Mouse (Mus musculus) ES-E14 (cell line): ENCODE measurements around the gene Fbxl17. TPM values are rescaled to one million over a fixed set of nuclear protein-coding genes. Genes with fewer than 3 reads are reported as not detected.

ENCODE experiments used
- DNase-seq: peaks from one replicate; pipeline ENCODE4 v3.0.0-alpha.2; 2013; ENCODE audit warnings: low read depth, low spot score
- H3K27ac ChIP-seq: 2 replicates; pipeline ENCODE4 v1.5.1; 2012; ENCODE audit warnings: low read depth, mild to moderate bottlenecking, low read length, moderate library complexity, mixed read lengths; ENCODE audit not compliant: poor library complexity, insufficient read depth, severe bottlenecking
- H3K36me3 ChIP-seq: 2 replicates; pipeline ENCODE4 v1.6.1; 2012; ENCODE audit warnings: mild to moderate bottlenecking, low read length, moderate library complexity, mixed read lengths; ENCODE audit not compliant: control insufficient read depth, poor library complexity, insufficient read depth, severe bottlenecking
- H3K4me1 ChIP-seq, 2 experiments: fragments of 150-350 bp in 1 of 2; sonication (generic) in 1 of 2; 2 replicates each; pipeline ENCODE4 v1.6.1; 2012; ENCODE audit warnings: low read length in 2 of 2, mild to moderate bottlenecking in 1 of 2, mixed read lengths in 1 of 2; ENCODE audit not compliant: control insufficient read depth in 2 of 2, insufficient read depth in 2 of 2, poor library complexity in 1 of 2
- H3K4me3 ChIP-seq, 2 experiments: fragments of 150-350 bp in 1 of 2; sonication (generic) in 1 of 2; 2 replicates each; pipeline ENCODE4 v1.5.1; 2012; ENCODE audit warnings: low read length in 2 of 2, low read depth in 1 of 2, mild to moderate bottlenecking in 1 of 2, mixed read lengths in 1 of 2; ENCODE audit not compliant: insufficient read depth in 1 of 2, poor library complexity in 1 of 2, severe bottlenecking in 1 of 2
- H3K9ac ChIP-seq: 2 replicates; pipeline ENCODE4 v1.6.1; 2012; ENCODE audit warnings: low read depth, mild to moderate bottlenecking, low read length, mixed read lengths; ENCODE audit not compliant: poor library complexity, insufficient read depth, severe bottlenecking
- H3K9me3 ChIP-seq: fragments of 150-350 bp; sonication (generic); 2 replicates; pipeline ENCODE4 v1.6.1; 2012; ENCODE audit warnings: low read depth, mild to moderate bottlenecking, low read length; ENCODE audit not compliant: control insufficient read depth, insufficient read depth
- CHD2 ChIP-seq: IDR thresholded peaks from 2 replicates; pipeline ENCODE4 v1.6.1; 2014; ENCODE audit warnings: mild to moderate bottlenecking, low read depth, low read length, inconsistent platforms
- HCFC1 ChIP-seq: IDR thresholded peaks from 2 replicates; pipeline ENCODE4 v1.6.1; 2012; ENCODE audit warnings: low read length, inconsistent platforms, borderline replicate concordance; ENCODE audit not compliant: insufficient read depth
- MAFK ChIP-seq: IDR thresholded peaks from 2 replicates; pipeline ENCODE4 v1.6.1; 2014; ENCODE audit warnings: mild to moderate bottlenecking, low read depth, low read length, inconsistent platforms; ENCODE audit not compliant: insufficient read depth
- ZC3H11A ChIP-seq: IDR thresholded peaks from 2 replicates; pipeline ENCODE4 v1.6.1; 2012; ENCODE audit warnings: low read depth, mild to moderate bottlenecking, inconsistent platforms, low read length, borderline replicate concordance
- ZNF384 ChIP-seq: IDR thresholded peaks from 2 replicates; pipeline ENCODE4 v1.6.1; 2012; ENCODE audit warnings: low read depth, low read length, inconsistent platforms
- in situ Hi-C, 2 experiments: fragments of 600-800 bp; cut with MboI; formaldehyde crosslinking; loops; one replicate each; pipeline ENCODE4 v1.15.1; 2025; ENCODE audit warnings: low sequenced_read_pairs in 2 of 2, inconsistent platforms in 1 of 2; ENCODE audit not compliant: unreplicated experiment in 2 of 2
- total RNA-seq: library from RNA; depleted of rRNA; stranded (reverse); fragments of 300-350 nt; gene quantifications from 2 replicates; pipeline ENCODE4 v1.2.3, GENCODE M21; 2012

Gene Fbxl17
- total RNA-seq, 1 experiment: 5.6 TPM

DNA sequence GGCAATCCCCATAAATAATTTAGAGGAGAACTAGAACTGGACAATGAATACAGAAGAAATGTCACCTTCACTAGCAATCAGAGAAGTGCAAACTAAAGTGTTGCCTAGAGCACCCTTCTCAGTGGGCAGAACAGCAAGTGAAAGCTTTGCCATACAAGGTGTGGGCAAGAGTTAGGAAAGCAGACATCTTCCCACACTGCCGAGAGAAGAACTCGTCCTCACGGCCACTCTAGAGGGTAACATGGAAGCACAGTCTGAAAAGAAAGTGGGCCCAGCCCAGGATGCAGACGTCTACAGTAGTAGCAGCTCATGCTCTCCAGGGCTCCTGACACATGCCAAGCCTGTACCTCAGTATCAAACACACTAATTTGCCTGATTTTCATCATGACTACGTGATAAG, 387.0 kb downstream of the Fbxl17 start:
- Histone ChIP-seq H3K4me1 (no peaks in the 10 kb centered on the region), H3K27ac (no peak overlapping the region), H3K9ac (no peak overlapping the region), H3K9me3 (no peaks in the 10 kb centered on the region), H3K36me3 (no peaks in the 10 kb centered on the region), H3K4me3 (no peak overlapping the region)
- no peak for TF ChIP-seq ZC3H11A
- no peak for TF ChIP-seq ZNF384
- TF ChIP-seq HCFC1: no peak
- no peak for TF ChIP-seq MAFK
- TF ChIP-seq CHD2: no peak
- in situ Hi-C loops: no loop called here
- DNase-seq: no peak

DNA sequence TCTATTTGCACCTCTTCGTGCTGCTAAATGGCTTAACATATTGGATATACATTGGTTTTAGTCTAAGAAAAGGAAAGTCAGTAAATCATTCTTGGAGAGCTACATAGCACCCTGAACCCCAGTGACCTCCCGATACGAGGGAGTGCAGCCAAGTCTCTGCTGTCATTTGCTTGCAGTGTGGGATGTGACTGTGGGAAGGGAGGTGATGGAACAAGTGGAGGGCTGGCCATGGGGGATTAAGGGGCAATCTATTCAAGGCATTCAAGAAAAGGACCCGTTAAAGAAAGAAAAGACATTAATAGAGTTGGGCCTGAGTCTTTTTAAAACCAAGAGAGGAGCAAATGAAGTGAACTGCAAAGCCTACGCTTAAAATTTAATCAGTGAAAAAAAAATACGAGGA, 388.8 kb downstream of the Fbxl17 start:
- in situ Hi-C loops: no loop called here

DNA sequence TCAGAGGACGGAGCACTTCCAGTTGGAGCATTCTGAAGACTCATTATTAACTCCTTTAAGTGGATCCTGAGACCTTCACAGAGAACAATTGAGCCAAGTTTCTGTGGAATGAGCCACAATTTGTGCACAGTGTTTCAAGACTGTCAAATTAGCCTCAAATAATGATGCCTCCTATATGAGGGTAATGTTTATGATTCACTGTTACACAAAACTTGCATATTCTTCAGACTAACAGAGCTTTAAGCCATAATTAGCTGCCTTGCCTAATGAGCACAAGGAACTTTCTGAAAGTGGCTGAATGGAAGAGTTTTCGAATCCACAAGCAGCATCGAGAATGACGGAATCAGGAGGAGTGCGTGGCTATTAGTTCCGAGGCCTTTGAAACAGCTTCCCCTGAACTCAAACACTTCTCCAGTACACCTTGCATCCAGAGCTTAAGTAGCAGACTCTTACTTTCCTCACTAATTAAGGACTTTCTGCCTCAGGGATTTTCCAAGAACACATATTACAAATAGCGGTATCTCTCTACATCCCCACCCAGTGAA, 389.5 kb downstream of the Fbxl17 start:
- Histone ChIP-seq H3K9me3 (no peaks in the 10 kb centered on the region), H3K4me1 (no peaks in the 10 kb centered on the region), H3K27ac (no peak overlapping the region), H3K9ac (no peak overlapping the region), H3K36me3 (no peaks in the 10 kb centered on the region), H3K4me3 (no peak overlapping the region)
- in situ Hi-C loops: no loop called here
- TF ChIP-seq HCFC1 (no peak), ZC3H11A (no peak), MAFK (no peak), ZNF384 (no peak), CHD2 (no peak)
- no peak for DNase-seq

More for the DNA sequence above, 388.8 kb downstream of the Fbxl17 start:
- Histone ChIP-seq H3K9ac (no peak overlapping the region), H3K36me3 (no peaks in the 10 kb centered on the region), H3K4me3 (no peak overlapping the region), H3K9me3 (no peaks in the 10 kb centered on the region), H3K4me1 (no peaks in the 10 kb centered on the region), H3K27ac (no peak overlapping the region)
- TF ChIP-seq ZC3H11A (no peak), CHD2 (no peak), ZNF384 (no peak), HCFC1 (no peak), MAFK (no peak)
- DNase-seq: no peak

DNA sequence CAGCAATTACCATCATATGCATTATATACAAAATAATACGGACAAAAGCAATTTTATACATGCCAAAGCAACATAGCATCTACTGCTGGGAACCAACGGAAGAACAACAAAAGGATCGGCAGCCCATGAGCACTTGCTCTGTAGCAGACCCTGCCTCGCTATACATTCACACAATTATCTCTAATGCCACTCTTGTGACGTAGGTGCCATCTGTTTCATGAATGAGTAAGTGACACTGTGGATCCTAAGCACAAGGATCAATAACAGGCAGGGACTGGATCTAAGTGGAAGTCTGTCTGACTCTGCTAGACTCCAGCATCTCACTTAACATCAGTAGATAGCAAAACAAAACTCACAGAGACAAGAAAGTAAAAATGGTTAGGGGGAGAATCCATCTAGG, 391.8 kb downstream of the Fbxl17 start:
- TF ChIP-seq ZNF384 (no peak), HCFC1 (no peak), MAFK (no peak), ZC3H11A (no peak), CHD2 (no peak)
- Histone ChIP-seq H3K27ac (no peak overlapping the region), H3K9me3 (no peaks in the 10 kb centered on the region), H3K4me1 (no peaks in the 10 kb centered on the region), H3K36me3 (no peaks in the 10 kb centered on the region), H3K4me3 (no peak overlapping the region), H3K9ac (no peak overlapping the region)
- no peak for DNase-seq
- in situ Hi-C loops: no loop called here

DNA sequence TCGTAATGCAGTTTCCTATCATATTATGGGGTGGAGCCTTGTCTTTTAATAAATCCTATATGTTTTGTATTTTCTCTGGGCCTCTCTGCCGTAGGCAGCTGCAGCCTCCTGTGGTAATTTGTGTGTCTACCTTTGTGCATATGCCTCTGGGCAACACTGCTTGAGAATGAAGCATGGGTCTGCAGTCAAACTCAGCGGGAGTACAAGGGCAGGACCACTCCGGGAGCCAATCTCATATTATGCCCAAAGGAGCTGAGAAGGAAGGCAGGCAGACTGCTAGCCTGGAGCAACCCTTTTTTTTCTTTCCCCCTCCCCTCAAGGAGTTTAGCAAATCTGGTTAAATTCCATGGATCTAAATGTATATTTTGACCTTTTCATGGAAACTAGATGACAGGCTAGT, 392.3 kb downstream of the Fbxl17 start:
- Histone ChIP-seq H3K9me3 (no peaks in the 10 kb centered on the region), H3K4me1 (no peaks in the 10 kb centered on the region), H3K36me3 (no peaks in the 10 kb centered on the region), H3K27ac (no peak overlapping the region), H3K4me3 (no peak overlapping the region), H3K9ac (no peak overlapping the region)
- no peak for DNase-seq
- TF ChIP-seq ZC3H11A (no peak), CHD2 (no peak), ZNF384 (no peak), HCFC1 (no peak), MAFK (no peak)
- in situ Hi-C loops: no loop called here
